Mouse (Mus musculus) CD4-positive, CD25-positive, alpha-beta regulatory T cell (primary cell): ENCODE results near the gene Stac. TPM values are rescaled to one million over a fixed set of nuclear protein-coding genes. Genes with fewer than 3 reads are reported as not detected.

Experiments
- polyA plus RNA-seq: library from polyadenylated mRNA; unstranded; fragments of 100-300 nt; shearing (Covaris generic); gene quantifications from one replicate; pipeline ENCODE4 v1.2.1, GENCODE M21; 2017

Stac gene
- polyA plus RNA-seq = not detected

DNA sequence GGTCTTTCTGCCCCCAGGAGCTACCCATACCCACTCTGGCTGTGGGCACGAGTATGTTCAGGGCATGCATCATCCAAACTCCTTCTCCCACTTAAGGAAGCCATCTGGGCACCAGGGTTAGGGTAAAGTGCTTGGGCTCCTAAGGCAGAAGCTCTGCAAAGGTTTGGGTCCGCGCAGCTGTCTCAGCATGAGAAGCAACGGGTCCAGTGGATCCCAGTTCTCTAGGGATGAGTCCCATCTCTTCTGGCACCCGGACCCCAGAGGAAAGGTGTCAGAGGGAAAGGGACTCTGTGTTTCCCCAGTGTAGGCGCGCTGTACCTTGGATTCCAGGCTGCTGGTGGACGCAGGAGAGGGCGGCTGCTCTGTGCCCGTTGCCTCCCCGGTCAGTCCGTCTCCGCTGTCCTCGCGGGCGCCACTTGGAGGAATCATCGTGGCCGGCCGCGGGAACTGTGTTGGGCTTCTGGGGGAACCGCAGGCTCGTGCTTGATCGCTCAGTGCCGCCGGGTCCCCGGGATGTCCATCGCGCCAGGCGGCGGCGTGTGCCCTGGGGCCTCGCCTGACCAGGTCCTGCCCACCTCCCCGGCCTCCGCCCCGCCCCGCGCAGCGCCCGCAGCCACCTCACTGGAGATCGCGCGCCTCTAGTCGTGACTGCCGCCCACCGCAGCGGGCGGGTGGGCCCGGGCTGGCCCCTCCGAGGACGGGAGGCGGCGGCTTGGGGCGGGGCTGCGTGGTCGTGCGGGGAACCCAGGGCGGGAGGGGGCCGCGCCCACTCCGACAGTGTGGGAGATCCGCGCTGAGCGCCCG, at the start of gene Stac:
Gene Stac (minus strand): TSS at position 669 of the 804 bp plus-strand sequence.

